Mouse (Mus musculus) hindbrain, embryonic 13.5 days (tissue): ENCODE results near the gene Itpkc. TPM values are rescaled to one million over a fixed set of nuclear protein-coding genes. Genes with fewer than 3 reads are reported as not detected.
A peak's percentile ranks its signal among the peaks of the same experiment; 100 is the strongest.

Source experiments
- ATAC-seq: fragments of 200-750 bp; cut with Nextera tagmentation; 2 replicates; pipeline ENCODE4 v1.8.0; 2017; ENCODE audit warnings: moderate TSS enrichment; ENCODE audit not compliant: low FRiP score
- H3K27ac ChIP-seq: fragments of 300-500 bp; sonication (generic); 2 replicates; pipeline ENCODE4 v1.5.1; 2015; ENCODE audit warnings: inconsistent platforms, mild to moderate bottlenecking, moderate library complexity
- H3K27me3 ChIP-seq: fragments of 300-500 bp; sonication (generic); 2 replicates; pipeline ENCODE4 v1.6.1; 2015; ENCODE audit warnings: mild to moderate bottlenecking, inconsistent platforms
- H3K36me3 ChIP-seq: fragments of 300-500 bp; sonication (generic); 2 replicates; pipeline ENCODE4 v1.6.1; 2015; ENCODE audit warnings: mild to moderate bottlenecking, inconsistent platforms
- H3K4me1 ChIP-seq: fragments of 300-500 bp; sonication (generic); replicated peaks from 2 replicates; pipeline ENCODE4 v1.6.1; 2015; ENCODE audit warnings: inconsistent platforms
- H3K4me2 ChIP-seq: fragments of 300-500 bp; sonication (generic); 2 replicates; pipeline ENCODE4 v1.6.1; 2015; ENCODE audit warnings: inconsistent platforms, mild to moderate bottlenecking, moderate library complexity
- H3K4me3 ChIP-seq: fragments of 300-500 bp; sonication (generic); 2 replicates; pipeline ENCODE4 v1.5.1; 2015; ENCODE audit warnings: mild to moderate bottlenecking, inconsistent platforms
- H3K9ac ChIP-seq: fragments of 300-500 bp; sonication (generic); 2 replicates; pipeline ENCODE4 v1.6.1; 2015; ENCODE audit warnings: mild to moderate bottlenecking, inconsistent platforms
- H3K9me3 ChIP-seq: fragments of 300-500 bp; sonication (generic); 2 replicates; pipeline ENCODE4 v1.6.1; 2016; ENCODE audit warnings: inconsistent platforms
- WGBS: fragments of 180-500 bp; shearing (Covaris S2); methylation state at CpG from one replicate; pipeline ENCODE4 v1.1.7; 2015; 5-methylcytosine and 5-hydroxymethylcytosine counted together
- polyA plus RNA-seq: library from polyadenylated mRNA; unstranded; fragments of >200 nt; fragmentation: Nextera tagmentation; extraction: Ambion mirVana; gene quantifications from 2 replicates; pipeline ENCODE4 v1.2.1, GENCODE M21; 2015

Gene Itpkc
- polyA plus RNA-seq, 1 experiment from 2014 or later, result 6.5 TPM

DNA sequence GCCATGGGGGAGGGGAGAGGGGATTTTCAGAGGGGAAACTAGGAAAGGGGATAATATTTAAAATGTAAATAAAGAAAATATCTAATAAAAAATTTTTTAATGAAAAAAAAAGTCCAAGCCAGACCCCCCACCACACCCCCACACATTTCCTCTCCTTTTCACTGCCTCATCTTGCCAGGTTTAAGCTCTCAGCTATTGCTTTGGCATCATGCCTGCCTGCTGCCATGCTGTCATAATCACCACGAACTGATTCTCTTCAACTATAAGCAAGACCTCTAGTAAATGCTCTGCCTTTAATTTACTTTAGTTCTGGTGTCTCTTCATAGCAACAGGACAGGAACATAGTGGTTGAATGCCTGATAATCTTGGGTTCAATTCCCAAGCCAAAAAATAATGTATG, 46.0 kb downstream of the Itpkc start:
- Histone ChIP-seq H3K4me3 (no peak overlapping the region), H3K36me3 (peaks cover 51% of the 10 kb centered on the region), H3K9me3 (no peaks in the 10 kb centered on the region), H3K4me2 (no peak overlapping the region), H3K27me3 (no peaks in the 10 kb centered on the region), H3K4me1 (peaks cover 20% of the 10 kb centered on the region), H3K9ac (no peak overlapping the region), H3K27ac (no peak overlapping the region)
- WGBS, result 82% methylated on average over 1 of the region's 1 CpGs
- no peak for ATAC-seq

DNA sequence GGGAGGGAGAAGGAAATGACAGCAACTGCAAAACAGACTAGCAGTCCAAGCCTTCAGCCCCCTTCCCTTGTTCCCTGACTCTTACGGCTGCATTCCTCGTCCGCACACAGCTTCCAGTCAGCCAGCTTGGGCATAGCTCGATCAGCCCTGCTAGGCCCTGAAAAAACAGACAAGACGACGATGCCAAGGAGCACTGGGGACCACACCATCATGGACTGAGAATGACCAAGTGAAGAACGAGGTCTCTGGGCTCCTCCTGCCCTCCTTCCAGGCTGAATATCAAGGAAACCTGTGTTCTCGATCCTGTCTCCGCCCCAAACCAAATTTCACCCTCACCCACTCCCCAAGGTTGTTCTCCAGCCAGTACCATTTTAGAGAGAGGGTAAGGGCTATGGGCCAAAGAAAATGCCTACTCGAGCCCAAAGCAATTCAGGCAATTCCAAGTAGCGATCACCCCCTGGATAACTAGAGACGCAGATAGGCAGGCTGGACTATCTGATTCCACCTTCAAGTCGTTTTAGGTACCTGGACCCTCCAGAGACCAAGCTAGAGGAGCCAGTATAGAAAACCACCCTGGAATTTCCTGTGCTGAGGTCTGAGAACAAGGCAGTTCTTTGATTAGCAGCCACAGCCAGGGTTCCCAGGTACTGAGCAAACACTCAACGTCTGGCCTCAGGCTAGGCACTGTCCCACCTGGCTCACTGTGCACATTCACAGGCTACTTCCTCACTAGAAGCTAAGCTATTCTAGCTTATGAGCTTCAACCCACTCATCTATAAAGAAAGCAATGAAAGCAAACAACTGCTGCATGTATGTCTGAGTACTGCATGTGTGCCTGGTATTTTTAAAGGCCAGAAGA, 47.4 kb downstream of the Itpkc start, which contains the start of the genes Gm21983 and Mia:
TSS of gene Gm21983 (minus strand) at position 250 of the 859 bp plus-strand sequence.
TSS of gene Mia (minus strand) at position 321 of the 859 bp plus-strand sequence.
- ATAC-seq, result no peak
- H3K27ac ChIP-seq, result peak within 1 kb of the TSS; percentile 25
- WGBS, result 71% methylated on average over 14 of the region's 14 CpGs
- H3K4me2 ChIP-seq, result 0 out of 2 replicates have a peak within 1 kb of the TSS, but pooled peaks have one; percentile 1
- H3K36me3 ChIP-seq, result peaks cover 36% of the 10 kb centered on the region
- no peak within 1 kb of the TSS for H3K4me3 ChIP-seq
- H3K9me3 ChIP-seq, result no peaks in the 10 kb centered on the region
- H3K27me3 ChIP-seq, result no peaks in the 10 kb centered on the region
- H3K4me1 ChIP-seq, result peaks cover 21% of the 10 kb centered on the region
- 0 out of 2 replicates have a peak within 1 kb of the TSS, but pooled peaks have one; percentile 6 for H3K9ac ChIP-seq

DNA sequence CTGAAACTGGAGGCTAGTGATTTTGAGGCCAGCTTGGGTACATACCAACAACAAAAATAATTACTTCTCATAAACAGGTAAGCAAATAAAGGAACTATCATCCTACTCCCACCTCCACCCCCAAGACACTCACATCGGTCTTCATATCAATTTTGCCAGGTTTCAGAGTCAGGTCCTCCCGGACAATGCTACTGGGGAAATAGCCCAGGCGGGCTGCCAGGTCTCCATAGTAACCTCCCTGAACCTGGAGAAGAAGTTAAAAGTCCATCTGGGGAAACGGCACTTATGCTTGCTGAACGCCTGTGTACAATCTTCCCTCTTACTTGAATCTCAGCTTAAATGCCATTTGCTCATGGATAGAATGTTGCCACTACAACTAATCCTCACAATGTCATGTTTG, 48.4 kb downstream of the Itpkc start:
- Histone ChIP-seq H3K27ac (peak overlapping the region; percentile 89), H3K27me3 (no peaks in the 10 kb centered on the region), H3K36me3 (peaks cover 36% of the 10 kb centered on the region), H3K9ac (no peak overlapping the region), H3K4me2 (no peak overlapping the region), H3K4me1 (peaks cover 21% of the 10 kb centered on the region), H3K9me3 (no peaks in the 10 kb centered on the region), H3K4me3 (peak overlapping the region; percentile 69; the same call in 1 of the 2 replicates)
- WGBS, result 60% methylated on average over 5 of the region's 5 CpGs
- ATAC-seq, result no peak

DNA sequence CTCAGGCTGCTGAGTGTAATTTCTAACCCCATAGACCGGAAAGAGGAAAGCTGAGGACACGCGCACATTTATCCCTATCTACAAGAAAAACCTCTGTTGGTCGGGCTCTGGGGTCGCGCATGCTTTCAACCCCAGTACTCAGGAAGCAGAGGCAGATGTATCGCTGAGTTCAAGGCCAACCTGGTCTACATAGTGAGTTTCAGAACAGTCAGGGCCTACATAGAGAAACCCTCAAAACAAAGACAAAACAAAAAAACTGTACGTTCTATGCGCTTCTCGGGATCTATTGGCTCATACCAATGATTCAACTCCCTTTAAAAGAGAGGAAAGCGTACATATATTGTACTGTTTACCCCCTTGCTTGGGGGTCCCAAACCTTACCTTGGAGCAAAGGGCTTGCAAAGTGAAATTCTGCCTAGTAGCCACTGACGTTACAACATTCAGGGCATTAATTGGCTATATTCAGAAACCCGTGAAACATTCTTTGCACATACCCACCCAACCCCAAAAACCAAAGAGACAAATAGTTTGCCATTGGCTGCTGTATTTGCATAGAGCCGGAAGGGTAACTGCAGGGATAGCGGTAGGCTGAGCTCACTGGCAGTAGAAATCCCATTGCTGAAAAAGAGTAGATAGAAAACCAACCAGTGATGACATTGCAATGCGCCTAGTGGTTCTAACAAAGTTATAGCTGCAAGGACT, 49.1 kb downstream of the Itpkc start:
- Histone ChIP-seq H3K27me3 (no peaks in the 10 kb centered on the region), H3K9me3 (no peaks in the 10 kb centered on the region), H3K9ac (peak overlapping the region; percentile 53; the same call in 1 of the 2 replicates), H3K4me2 (peak overlapping the region; percentile 61), H3K27ac (peak overlapping the region; percentile 89), H3K36me3 (peaks cover 36% of the 10 kb centered on the region), H3K4me3 (peak overlapping the region; percentile 69), H3K4me1 (peaks cover 21% of the 10 kb centered on the region)
- ATAC-seq, result no peak; the same call in 1 of the 2 replicates
- WGBS, result 48% methylated on average over 16 of the region's 16 CpGs

DNA sequence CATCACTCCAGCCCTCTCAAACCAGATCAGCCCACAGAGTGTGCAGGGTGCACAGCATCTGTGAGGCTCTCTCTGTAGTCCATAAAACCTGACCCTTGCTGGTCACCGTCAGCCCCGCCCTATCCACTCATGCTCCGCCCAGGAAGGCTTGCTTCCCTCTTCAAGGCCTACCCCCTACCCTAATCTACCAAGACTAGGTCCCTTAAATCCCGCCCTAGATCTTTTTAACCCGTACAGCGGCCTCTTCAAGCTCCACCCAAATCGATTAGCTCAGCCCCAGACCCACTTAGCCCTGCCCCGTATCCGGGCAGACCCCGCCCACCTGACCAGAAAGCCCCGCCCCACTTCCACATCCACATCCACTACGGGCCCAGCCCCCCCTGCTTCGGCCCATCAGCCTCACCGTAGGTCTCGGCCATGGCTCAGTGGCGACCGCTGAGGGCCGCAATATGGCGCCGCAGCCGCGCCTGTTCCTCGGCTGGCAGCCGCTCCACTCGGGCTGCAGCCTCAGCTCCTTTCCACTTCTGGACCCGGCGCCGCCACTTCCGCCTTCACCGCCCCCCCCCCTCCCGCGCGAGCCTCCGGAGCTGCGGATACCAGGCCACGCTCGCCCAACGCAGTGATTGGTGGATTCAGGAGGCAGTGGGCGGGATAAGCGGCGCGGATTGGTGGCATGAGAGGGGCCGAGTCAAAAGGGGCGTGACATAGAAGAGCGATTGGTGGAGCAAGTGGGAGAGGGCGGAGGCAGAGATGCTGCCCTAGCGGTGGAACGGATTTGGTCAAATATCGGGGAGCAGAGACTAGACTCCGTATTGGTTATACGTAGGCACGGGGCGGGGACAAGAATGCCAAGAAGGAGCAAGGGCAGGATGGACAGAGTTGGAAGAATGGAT, 49.9 kb downstream of the Itpkc start, which contains the start of gene Rab4b:
TSS of gene Rab4b (minus strand) at position 573 of the 893 bp plus-strand sequence.
- Histone ChIP-seq H3K4me1 (peaks cover 21% of the 10 kb centered on the region), H3K9ac (peak within 1 kb of the TSS; percentile 75), H3K36me3 (peaks cover 38% of the 10 kb centered on the region), H3K4me2 (peak within 1 kb of the TSS; percentile 61), H3K9me3 (no peaks in the 10 kb centered on the region), H3K27me3 (no peaks in the 10 kb centered on the region), H3K4me3 (peak within 1 kb of the TSS; percentile 69), H3K27ac (peak within 1 kb of the TSS; percentile 94)
- WGBS, result under 1% methylated on average over 53 of the region's 53 CpGs
- peak; percentile 98 for ATAC-seq

DNA sequence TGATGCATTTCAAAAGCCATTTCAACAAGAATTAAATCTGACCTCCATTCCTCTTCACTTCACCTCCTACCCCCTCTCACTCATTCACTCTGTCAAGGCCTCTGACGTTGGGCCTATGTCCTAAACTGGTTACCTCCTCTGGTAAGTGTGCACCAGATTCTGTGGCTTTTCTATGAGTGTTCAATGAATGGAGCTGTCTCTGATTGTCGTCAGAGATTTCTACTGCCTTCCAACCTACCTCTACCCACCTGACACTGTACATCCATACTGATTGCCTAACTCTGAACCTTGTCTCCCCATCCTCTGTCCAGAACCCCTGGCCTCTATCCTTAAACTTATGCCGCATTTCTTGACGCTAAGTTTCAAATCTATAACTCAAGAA, 50.5 kb downstream of the Itpkc start:
- ATAC-seq, result peak; percentile 12; the same call in 1 of the 2 replicates
- peak overlapping the region; percentile 61 for H3K4me2 ChIP-seq
- H3K9ac ChIP-seq, result peak overlapping the region; percentile 75
- H3K27me3 ChIP-seq, result no peaks in the 10 kb centered on the region
- peaks cover 21% of the 10 kb centered on the region for H3K4me1 ChIP-seq
- peak overlapping the region; percentile 69 for H3K4me3 ChIP-seq
- H3K9me3 ChIP-seq, result no peaks in the 10 kb centered on the region
- peaks cover 38% of the 10 kb centered on the region for H3K36me3 ChIP-seq
- WGBS, result 15% methylated on average over 4 of the region's 4 CpGs
- peak overlapping the region; percentile 94 for H3K27ac ChIP-seq

DNA sequence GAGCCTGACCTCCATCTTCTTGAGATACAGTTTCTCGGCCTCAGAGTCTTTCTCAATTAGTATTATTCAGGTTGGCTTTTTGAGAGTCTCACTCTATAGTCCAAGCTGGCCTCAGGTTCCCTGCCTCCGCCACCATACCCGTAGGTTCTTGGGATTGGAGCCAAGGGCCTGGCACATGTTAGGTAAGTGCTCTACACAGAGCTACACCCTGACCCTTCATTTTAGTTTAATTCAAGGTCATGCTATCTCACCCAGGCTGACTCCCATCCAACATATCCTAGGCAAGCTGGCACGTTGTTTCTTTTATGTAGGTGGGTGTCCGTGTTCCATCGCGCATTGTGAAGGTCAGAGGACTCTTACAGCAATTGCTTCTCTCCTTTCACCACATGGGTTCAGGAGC, 53.6 kb downstream of the Itpkc start:
- Histone ChIP-seq H3K4me2 (no peak overlapping the region), H3K4me3 (no peak overlapping the region), H3K9ac (no peak overlapping the region), H3K27me3 (no peaks in the 10 kb centered on the region), H3K36me3 (peaks cover 59% of the 10 kb centered on the region), H3K9me3 (no peaks in the 10 kb centered on the region), H3K4me1 (peaks cover 17% of the 10 kb centered on the region), H3K27ac (no peak overlapping the region)
- no peak for ATAC-seq
- WGBS, result 98% methylated on average over 7 of the region's 7 CpGs

DNA sequence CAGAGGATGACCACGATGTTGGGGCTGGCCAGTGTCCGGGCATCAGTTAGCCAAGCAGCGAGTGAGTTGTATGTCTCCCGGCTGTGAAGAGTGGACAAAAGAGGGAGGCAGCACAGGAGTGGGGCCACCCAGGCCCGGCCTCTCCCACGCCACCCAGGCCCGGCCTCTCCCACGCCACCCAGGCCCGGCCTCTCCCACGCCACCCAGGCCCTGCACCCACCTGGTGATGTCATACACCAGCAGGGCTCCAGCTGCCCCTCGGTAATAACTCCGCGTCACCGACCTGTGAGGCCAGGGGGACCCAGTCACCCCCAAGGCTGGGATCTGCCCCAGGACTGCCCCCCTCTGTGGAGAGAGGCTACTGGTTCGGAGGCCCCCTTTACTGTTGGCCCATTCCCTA, 54.0 kb downstream of the Itpkc start:
- H3K4me3 ChIP-seq, result no peak overlapping the region
- H3K27ac ChIP-seq, result no peak overlapping the region
- no peaks in the 10 kb centered on the region for H3K27me3 ChIP-seq
- peaks cover 13% of the 10 kb centered on the region for H3K4me1 ChIP-seq
- no peak overlapping the region for H3K4me2 ChIP-seq
- ATAC-seq, result no peak
- H3K9me3 ChIP-seq, result no peaks in the 10 kb centered on the region
- H3K36me3 ChIP-seq, result peaks cover 59% of the 10 kb centered on the region
- H3K9ac ChIP-seq, result no peak overlapping the region
- 95% methylated on average over 15 of the region's 15 CpGs for WGBS

DNA sequence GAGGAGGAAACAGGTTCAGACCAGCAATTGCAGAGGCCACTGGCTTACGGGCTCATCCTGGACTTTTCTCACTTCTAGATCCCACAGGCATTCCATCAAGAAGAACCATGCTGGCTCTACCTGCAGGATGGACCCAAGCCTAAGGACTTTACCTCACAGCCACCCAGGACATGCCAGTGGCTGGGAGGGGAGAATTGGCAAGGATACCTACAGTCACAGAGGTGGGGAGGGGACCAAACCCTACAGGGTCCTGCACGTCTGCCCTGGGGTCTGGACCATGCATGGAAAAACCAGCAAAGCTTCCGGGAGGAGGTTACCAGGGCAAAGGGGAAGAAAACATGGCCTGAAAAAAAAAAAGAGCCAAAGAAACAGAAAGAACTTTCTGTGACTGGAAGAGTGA, 57.5 kb downstream of the Itpkc start:
- peaks cover 11% of the 10 kb centered on the region for H3K4me1 ChIP-seq
- H3K9me3 ChIP-seq, result no peaks in the 10 kb centered on the region
- no peak overlapping the region for H3K4me2 ChIP-seq
- 92% methylated on average over 3 of the region's 3 CpGs for WGBS
- peaks cover 61% of the 10 kb centered on the region for H3K36me3 ChIP-seq
- ATAC-seq, result no peak
- no peaks in the 10 kb centered on the region for H3K27me3 ChIP-seq
- peak overlapping the region; percentile 8; the same call in 1 of the 2 replicates for H3K9ac ChIP-seq
- H3K4me3 ChIP-seq, result no peak overlapping the region
- H3K27ac ChIP-seq, result no peak overlapping the region

DNA sequence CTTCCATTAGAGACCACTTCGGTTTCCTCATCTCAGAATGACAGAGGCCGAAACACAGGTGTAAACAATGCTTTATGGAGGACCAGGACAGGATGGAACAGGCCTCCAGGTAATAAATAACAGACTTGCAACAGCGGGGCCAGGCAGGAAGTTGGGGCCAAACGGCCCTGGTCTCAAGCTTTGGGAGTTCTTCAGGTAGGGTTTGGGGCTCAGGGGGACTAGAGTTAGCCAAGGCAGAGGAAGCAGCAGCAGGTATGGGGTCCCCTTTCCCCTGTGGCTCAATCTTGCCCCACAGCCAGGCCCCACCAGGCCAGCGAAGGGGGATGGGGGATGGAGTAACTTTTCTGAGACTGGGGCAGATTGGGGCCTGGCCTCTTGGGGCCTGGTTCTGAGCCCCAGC, 60.1 kb downstream of the Itpkc start:
- H3K36me3 ChIP-seq, result peaks cover 54% of the 10 kb centered on the region
- no peak overlapping the region for H3K9ac ChIP-seq
- H3K27me3 ChIP-seq, result no peaks in the 10 kb centered on the region
- no peaks in the 10 kb centered on the region for H3K9me3 ChIP-seq
- WGBS, result 95% methylated on average over 5 of the region's 5 CpGs
- no peak overlapping the region; the same call in 1 of the 2 replicates for H3K27ac ChIP-seq
- no peak overlapping the region for H3K4me2 ChIP-seq
- peaks cover 35% of the 10 kb centered on the region for H3K4me1 ChIP-seq
- no peak overlapping the region for H3K4me3 ChIP-seq
- no peak for ATAC-seq

DNA sequence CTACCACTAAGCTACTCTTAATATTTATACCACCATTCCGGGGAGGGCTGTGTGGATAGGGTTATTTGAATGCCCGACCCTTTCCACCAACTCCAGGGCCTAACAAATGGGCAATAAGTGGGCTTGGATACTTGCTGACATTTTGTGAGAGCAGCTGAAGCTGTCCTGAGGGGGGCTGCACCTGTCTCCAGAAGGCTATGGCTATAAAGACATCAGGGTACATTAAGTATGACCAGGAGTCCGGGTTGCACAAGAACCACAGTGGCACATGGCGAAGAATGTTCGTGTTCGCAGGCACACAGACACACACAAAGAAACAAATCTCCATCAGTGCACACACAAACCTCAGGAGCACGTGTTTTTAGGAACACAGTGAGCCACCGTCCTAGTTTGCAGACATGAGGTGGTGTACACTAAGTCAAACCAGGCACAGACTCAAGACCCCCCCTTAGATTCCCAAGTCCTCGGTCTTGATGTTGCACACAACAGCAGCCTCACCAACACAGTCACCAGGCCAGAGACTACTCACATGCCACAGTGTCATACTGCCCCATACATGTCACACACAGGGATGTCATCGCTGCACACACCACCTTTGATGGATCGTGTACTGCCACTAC, 60.9 kb downstream of the Itpkc start:
- ATAC-seq, result no peak
- WGBS, result 76% methylated on average over 11 of the region's 11 CpGs
- peaks cover 43% of the 10 kb centered on the region for H3K4me1 ChIP-seq
- H3K27ac ChIP-seq, result peak overlapping the region; percentile 99
- peak overlapping the region; percentile 90 for H3K9ac ChIP-seq
- H3K4me3 ChIP-seq, result peak overlapping the region; percentile 74
- H3K27me3 ChIP-seq, result no peaks in the 10 kb centered on the region
- peaks cover 52% of the 10 kb centered on the region for H3K36me3 ChIP-seq
- H3K4me2 ChIP-seq, result peak overlapping the region; percentile 89
- H3K9me3 ChIP-seq, result no peaks in the 10 kb centered on the region
